Mouse (Mus musculus) liver, adult (tissue): Measurements from ENCODE around the gene Dhcr7.

Experiments used
- GATA4 ChIP-seq: IDR thresholded peaks from 2 replicates; pipeline ENCODE4 v1.6.1; 2014; ENCODE audit warnings: mild to moderate bottlenecking, low read length; ENCODE audit not compliant: insufficient replicate concordance

The Dhcr7 gene

GRCm38 (mm10) chr7:143822375-143823265 is at the start of gene Dhcr7, which contains the start of gene Nadsyn1:
Gene Dhcr7 (plus strand): TSS chr7:143823145.
Gene Nadsyn1 (minus strand): TSS chr7:143822849.
- no peak for TF ChIP-seq GATA4

DNA sequence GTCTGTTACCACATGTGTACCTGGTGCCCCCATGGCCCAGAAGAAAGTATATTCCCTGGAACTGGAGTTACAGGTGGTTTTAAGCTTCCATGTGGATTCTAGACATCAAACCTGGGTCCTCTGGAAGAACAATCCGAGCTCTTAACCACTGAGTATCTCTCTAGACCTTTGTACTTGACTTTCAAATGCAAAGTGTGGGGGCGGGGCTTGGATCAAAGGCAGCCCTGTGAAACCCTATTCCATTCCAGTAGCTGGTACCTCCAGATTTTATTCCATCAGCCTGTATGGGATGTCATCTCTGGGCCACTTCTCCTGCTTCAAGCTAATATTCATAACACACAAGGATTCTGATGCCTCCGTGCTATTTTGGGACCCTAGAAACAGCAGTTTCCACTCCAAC is 46.8 kb upstream of the Dhcr7 start:
- TF ChIP-seq GATA4 = no peak

DNA sequence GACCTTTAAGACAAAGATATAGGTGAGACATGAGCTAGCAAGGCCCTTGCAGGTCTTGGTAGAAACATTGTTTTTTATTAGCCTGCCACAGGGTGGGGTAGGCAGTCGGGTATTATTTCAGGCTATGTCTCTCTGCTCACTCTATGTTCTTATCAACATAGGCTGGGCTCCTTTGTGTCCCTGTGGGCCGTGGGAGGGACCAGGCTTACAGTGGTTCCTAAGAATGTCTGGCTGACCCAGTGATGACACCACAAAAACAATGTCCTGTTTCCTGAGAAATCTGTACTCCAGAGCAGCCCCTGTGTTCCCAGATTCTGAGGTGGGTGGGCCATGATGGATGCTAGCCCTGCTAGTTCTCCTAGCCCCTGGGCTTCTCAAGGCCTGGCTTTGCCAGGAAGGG is 45.6 kb upstream of the Dhcr7 start:
- TF ChIP-seq GATA4 = no peak

DNA sequence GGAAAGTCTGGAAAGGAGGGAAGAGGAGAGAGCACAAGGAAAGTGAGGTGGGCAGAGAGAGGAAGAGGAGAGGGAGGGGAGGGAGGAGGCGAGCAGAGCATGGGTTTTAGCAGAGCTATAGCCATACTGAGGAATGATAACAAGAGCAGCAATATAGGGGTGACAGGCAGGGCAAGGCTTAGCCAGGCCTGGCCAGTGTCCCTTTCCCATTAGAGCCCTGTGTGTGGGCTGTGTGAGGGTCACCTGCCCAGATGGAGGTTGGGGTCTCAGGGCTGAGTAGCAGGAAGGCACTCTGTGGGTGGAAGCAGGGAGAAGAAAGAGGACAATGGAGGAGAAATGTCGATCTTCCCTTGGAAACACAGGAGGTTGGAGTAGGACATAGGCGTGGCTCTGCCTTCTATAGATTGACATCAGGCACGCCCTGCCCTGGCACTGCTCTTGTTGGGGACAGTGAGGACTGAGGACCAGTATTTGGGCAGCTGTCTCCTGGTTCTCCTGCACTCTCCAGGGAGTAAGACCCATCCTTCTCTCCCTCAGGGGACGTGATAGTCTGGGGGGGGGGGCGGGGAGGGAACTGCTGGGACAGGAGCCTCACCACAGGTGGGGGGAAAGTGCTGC is 39.5 kb upstream of the Dhcr7 start:
- TF ChIP-seq GATA4 = no peak

DNA sequence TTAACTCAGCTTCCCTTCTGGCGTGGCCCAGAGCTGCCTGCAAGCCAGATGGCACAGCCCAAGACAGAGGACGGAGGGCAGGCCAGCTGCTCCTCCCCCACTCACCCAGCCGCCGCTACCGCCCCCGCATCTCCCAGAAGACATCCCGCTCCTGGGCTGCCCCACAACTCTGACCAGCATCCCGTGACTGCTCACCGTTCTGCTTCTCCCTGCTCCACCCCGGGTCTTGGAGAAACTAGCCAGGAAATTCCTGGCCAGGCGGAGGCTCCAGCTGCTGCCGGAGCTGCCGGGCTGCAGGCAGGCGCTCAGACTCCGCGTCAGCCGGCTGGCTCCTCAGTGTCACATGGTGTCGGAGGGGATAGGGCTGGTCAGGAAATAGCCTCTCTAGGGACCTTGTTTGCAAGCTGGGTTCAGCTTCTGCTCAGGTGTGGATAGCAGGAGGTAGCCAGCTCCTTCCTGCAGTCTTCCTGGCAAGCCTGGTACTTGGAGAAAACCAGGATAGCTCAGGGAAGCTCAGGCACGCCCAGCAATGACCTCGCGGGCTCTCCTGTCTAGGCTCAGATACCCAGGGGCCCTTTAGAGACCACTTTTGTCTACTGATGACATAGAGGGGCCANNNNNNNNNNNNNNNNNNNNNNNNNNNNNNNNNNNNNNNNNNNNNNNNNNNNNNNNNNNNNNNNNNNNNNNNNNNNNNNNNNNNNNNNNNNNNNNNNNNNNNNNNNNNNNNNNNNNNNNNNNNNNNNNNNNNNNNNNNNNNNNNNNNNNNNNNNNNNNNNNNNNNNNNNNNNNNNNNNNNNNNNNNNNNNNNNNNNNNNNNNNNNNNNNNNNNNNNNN is 38.7 kb upstream of the Dhcr7 start, which contains the start of gene Mrgpre:
TSS of gene Mrgpre (minus strand) at position 505 of the 834 bp plus-strand sequence.
- no peak for TF ChIP-seq GATA4

GRCm38 (mm10) chr7:143792336-143792985 is 30.5 kb upstream of the Dhcr7 start:
- TF ChIP-seq GATA4 = no peak

- no peak for TF ChIP-seq GATA4
These were observed 29.8 kb upstream of the Dhcr7 start for GRCm38 (mm10) chr7:143793121-143793520.

- no peak for TF ChIP-seq GATA4
These were observed 24.2 kb upstream of the Dhcr7 start for GRCm38 (mm10) chr7:143798783-143799182.

- TF ChIP-seq GATA4 = no peak
These were observed 22.2 kb upstream of the Dhcr7 start for GRCm38 (mm10) chr7:143800770-143801169.

- no peak for TF ChIP-seq GATA4
These were observed 21.5 kb upstream of the Dhcr7 start for GRCm38 (mm10) chr7:143801195-143802065.

GRCm38 (mm10) chr7:143805199-143805624 is 17.7 kb upstream of the Dhcr7 start:
- TF ChIP-seq GATA4 = no peak

DNA sequence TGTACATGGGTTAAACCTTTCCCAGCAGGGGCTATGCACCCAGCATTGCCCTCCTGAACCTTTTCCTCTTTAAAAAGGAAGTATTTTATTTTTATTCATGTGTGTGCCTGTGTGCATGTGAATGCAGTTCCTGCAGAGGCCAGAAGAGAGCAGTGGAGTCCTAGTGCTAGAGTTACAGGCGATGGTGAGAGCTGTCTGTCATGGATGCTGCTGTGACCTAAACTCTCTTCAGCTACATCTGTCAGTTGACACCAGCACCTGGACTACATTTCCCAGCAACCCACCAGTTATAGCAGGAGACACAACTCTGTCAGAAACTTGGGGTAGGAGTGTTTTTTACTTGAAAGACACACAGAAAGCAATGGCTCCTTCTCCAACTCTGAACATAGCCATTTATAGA is 14.0 kb upstream of the Dhcr7 start:
- no peak for TF ChIP-seq GATA4

DNA sequence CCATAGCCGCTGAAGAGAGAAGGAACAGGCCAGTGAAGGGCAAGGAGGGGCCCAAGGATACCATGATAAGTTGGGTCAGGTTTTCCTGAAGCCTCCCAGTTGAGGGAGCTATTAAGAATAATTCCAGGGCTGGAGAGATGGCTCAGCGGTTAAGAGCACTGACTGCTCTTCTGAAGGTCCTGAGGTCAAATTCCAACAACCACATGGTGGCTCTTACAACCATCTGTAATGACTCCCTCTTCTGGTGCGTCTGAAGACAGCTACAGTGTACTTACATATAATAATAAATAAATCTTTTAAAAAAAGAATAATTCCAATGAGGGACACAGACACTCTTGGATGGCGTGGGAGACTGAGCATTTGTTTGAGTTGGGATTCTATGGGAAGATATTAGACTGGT is 3.7 kb upstream of the Dhcr7 start:
- no peak for TF ChIP-seq GATA4

- TF ChIP-seq GATA4 = no peak
These were observed 1.7 kb upstream of the Dhcr7 start for GRCm38 (mm10) chr7:143821241-143821640.
